Mouse (Mus musculus): Measurements from ENCODE around the gene Lyg2. TPM values are rescaled to one million over a fixed set of nuclear protein-coding genes. Genes with fewer than 3 reads are reported as not detected.

Gene Lyg2
- polyA plus RNA-seq, 1 experiment, result not detected

- H3K4me1 ChIP-seq, result peaks cover 53% of the 10 kb centered on the region
- no peaks in the 10 kb centered on the region for H3K9me3 ChIP-seq
- no peaks in the 10 kb centered on the region for H3K27me3 ChIP-seq (replicated peaks)
- TF ChIP-seq FLI1 (IDR thresholded peaks at IDR 0.05; ENCODE audit: low read length) (no peak; the same call in 1 of the 2 replicates), GATA1 (IDR thresholded peaks at IDR 0.05; ENCODE audit: borderline replicate concordance, low read length) (no peak)
- peaks cover 42% of the 10 kb centered on the region for H3K36me3 ChIP-seq (replicated peaks; ENCODE audit: low read length)
- H3K4me3 ChIP-seq (replicated peaks), result peak within 1 kb of the TSS; percentile 99
Observed at GRCm38 (mm10) chr1:37890025-37890652, 26.2 kb downstream of the Lyg2 start, which contains the start of the genes Mitd1 and Mrpl30. Gene Mitd1 (minus strand): TSS chr1:37890411. Gene Mrpl30 (plus strand): TSS chr1:37890477.

GRCm38 (mm10) chr1:37889206-37889605, 27.1 kb downstream of the Lyg2 start:
- Histone ChIP-seq H3K4me1 (peaks cover 53% of the 10 kb centered on the region), H3K4me3 (replicated peaks) (peak overlapping the region; percentile 99), H3K27me3 (replicated peaks) (no peaks in the 10 kb centered on the region), H3K9me3 (no peaks in the 10 kb centered on the region), H3K36me3 (replicated peaks; ENCODE audit: low read length) (peaks cover 42% of the 10 kb centered on the region)
- TF ChIP-seq GATA1 (IDR thresholded peaks at IDR 0.05; ENCODE audit: borderline replicate concordance, low read length), result no peak
- TF ChIP-seq FLI1 (IDR thresholded peaks at IDR 0.05; ENCODE audit: low read length), result no peak

- Histone ChIP-seq H3K27me3 (replicated peaks) (no peaks in the 10 kb centered on the region), H3K4me3 (replicated peaks) (no peak overlapping the region), H3K36me3 (replicated peaks; ENCODE audit: low read length) (peaks cover 73% of the 10 kb centered on the region), H3K9me3 (no peaks in the 10 kb centered on the region), H3K4me1 (peaks cover 27% of the 10 kb centered on the region)
- TF ChIP-seq FLI1 (IDR thresholded peaks at IDR 0.05; ENCODE audit: low read length), result no peak
- no peak for TF ChIP-seq GATA1 (IDR thresholded peaks at IDR 0.05; ENCODE audit: borderline replicate concordance, low read length)
Observed at GRCm38 (mm10) chr1:37884451-37884850, 31.8 kb downstream of the Lyg2 start.

- TF ChIP-seq GATA1 (IDR thresholded peaks at IDR 0.05; ENCODE audit: borderline replicate concordance, low read length) (no peak), FLI1 (IDR thresholded peaks at IDR 0.05; ENCODE audit: low read length) (no peak)
- H3K36me3 ChIP-seq (replicated peaks; ENCODE audit: low read length), result peaks cover 82% of the 10 kb centered on the region
- no peaks in the 10 kb centered on the region for H3K9me3 ChIP-seq
- no peak overlapping the region for H3K4me3 ChIP-seq (replicated peaks)
- H3K4me1 ChIP-seq, result peaks cover 17% of the 10 kb centered on the region
- H3K27me3 ChIP-seq (replicated peaks), result no peaks in the 10 kb centered on the region
Observed at GRCm38 (mm10) chr1:37883411-37883810, 32.9 kb downstream of the Lyg2 start.

- peaks cover 8% of the 10 kb centered on the region for H3K9me3 ChIP-seq
- TF ChIP-seq FLI1 (IDR thresholded peaks at IDR 0.05; ENCODE audit: low read length), result no peak
- no peak for TF ChIP-seq GATA1 (IDR thresholded peaks at IDR 0.05; ENCODE audit: borderline replicate concordance, low read length)
- peaks cover 86% of the 10 kb centered on the region for H3K36me3 ChIP-seq (replicated peaks; ENCODE audit: low read length)
- no peaks in the 10 kb centered on the region for H3K27me3 ChIP-seq (replicated peaks)
- no peak overlapping the region for H3K4me3 ChIP-seq (replicated peaks)
- peaks cover 6% of the 10 kb centered on the region; the same call in 1 of the 2 replicates for H3K4me1 ChIP-seq
Observed at GRCm38 (mm10) chr1:37877736-37878460, 38.4 kb downstream of the Lyg2 start.

- Histone ChIP-seq H3K4me3 (replicated peaks) (peak overlapping the region; percentile 56), H3K9me3 (peaks cover 8% of the 10 kb centered on the region), H3K4me1 (peaks cover 50% of the 10 kb centered on the region), H3K36me3 (replicated peaks; ENCODE audit: low read length) (peaks cover 40% of the 10 kb centered on the region), H3K27me3 (replicated peaks) (no peaks in the 10 kb centered on the region)
- TF ChIP-seq FLI1 (IDR thresholded peaks at IDR 0.05; ENCODE audit: low read length), result no peak
- TF ChIP-seq GATA1 (IDR thresholded peaks at IDR 0.05; ENCODE audit: borderline replicate concordance, low read length), result no peak
Observed at GRCm38 (mm10) chr1:37873157-37873556, 43.1 kb downstream of the Lyg2 start.

GRCm38 (mm10) chr1:37872131-37873067, 43.9 kb downstream of the Lyg2 start:
- Histone ChIP-seq H3K27me3 (replicated peaks) (no peaks in the 10 kb centered on the region), H3K4me3 (replicated peaks) (peak overlapping the region; percentile 92), H3K9me3 (peaks cover 8% of the 10 kb centered on the region), H3K4me1 (peaks cover 57% of the 10 kb centered on the region), H3K36me3 (replicated peaks; ENCODE audit: low read length) (peaks cover 32% of the 10 kb centered on the region)
- TF ChIP-seq GATA1 (IDR thresholded peaks at IDR 0.05; ENCODE audit: borderline replicate concordance, low read length) (no peak), FLI1 (IDR thresholded peaks at IDR 0.05; ENCODE audit: low read length) (no peak)

- TF ChIP-seq GATA1 (IDR thresholded peaks at IDR 0.05; ENCODE audit: borderline replicate concordance, low read length) (no peak), FLI1 (IDR thresholded peaks at IDR 0.05; ENCODE audit: low read length) (no peak)
- peaks cover 57% of the 10 kb centered on the region for H3K4me1 ChIP-seq
- H3K9me3 ChIP-seq, result peaks cover 8% of the 10 kb centered on the region
- H3K4me3 ChIP-seq (replicated peaks), result peak within 1 kb of the TSS; percentile 92
- H3K36me3 ChIP-seq (replicated peaks; ENCODE audit: low read length), result peaks cover 25% of the 10 kb centered on the region
- H3K27me3 ChIP-seq (replicated peaks), result no peaks in the 10 kb centered on the region
Observed at GRCm38 (mm10) chr1:37871704-37872103, 44.6 kb downstream of the Lyg2 start, which contains the start of gene Lipt1. Gene Lipt1 (plus strand): TSS chr1:37871738.

- TF ChIP-seq FLI1 (IDR thresholded peaks at IDR 0.05; ENCODE audit: low read length) (no peak), GATA1 (IDR thresholded peaks at IDR 0.05; ENCODE audit: borderline replicate concordance, low read length) (no peak)
- H3K27me3 ChIP-seq (replicated peaks), result no peaks in the 10 kb centered on the region
- H3K9me3 ChIP-seq, result no peaks in the 10 kb centered on the region
- peaks cover 5% of the 10 kb centered on the region for H3K36me3 ChIP-seq (replicated peaks; ENCODE audit: low read length)
- H3K4me3 ChIP-seq (replicated peaks), result peak overlapping the region; percentile 89
- H3K4me1 ChIP-seq, result peaks cover 70% of the 10 kb centered on the region
Observed at GRCm38 (mm10) chr1:37869362-37869761, 46.9 kb downstream of the Lyg2 start.

Measured in megakaryocyte, embryonic 14.5 days (primary cell).